Mouse (Mus musculus): ENCODE results near the gene Rtn1.

The Rtn1 gene

DNA sequence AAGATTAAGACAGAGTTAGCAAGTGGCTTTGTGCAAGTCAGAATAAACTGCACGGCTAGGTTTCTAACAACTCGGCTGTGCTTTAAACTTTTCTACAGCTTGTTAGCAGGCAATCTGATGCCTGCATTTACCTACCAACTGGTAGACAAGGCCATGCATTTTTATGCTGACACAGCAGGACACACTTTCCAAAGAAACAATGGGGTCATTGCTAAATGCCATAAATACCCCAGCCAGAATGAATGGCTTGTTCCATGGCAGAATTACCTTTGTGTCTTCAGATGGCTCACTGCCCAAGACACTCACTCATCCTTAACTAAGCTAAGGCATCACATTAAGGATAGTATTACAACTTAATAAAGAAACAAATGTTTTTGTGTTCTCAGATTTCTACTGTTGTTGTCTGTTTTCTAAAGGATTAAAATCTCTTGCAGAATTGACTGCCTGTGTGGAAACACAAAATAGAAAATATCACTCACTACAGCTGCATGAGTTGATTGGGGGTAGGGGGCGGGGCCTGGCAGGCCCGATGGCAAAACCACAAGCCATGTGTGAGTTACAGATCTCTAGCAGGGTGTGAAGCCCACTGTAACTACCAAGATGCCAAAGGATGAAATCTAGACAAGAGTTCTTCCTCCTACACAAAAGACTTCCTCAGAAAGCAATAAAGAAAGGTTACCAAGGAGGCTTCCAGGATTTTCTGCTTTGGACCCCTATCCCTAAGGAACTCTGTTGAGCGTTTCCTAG lies 129.6 kb downstream of the Rtn1 start:
- no peak for DNase-seq (ENCODE audit: low spot score in 2 of 2)

GRCm38 (mm10) chr12:72273721-72274414 lies 135.0 kb downstream of the Rtn1 start:
- no peak for DNase-seq (ENCODE audit: low spot score in 2 of 2)

- no peak for DNase-seq (ENCODE audit: low spot score in 2 of 2)
Observed at GRCm38 (mm10) chr12:72267614-72268013, 141.2 kb downstream of the Rtn1 start.

DNA sequence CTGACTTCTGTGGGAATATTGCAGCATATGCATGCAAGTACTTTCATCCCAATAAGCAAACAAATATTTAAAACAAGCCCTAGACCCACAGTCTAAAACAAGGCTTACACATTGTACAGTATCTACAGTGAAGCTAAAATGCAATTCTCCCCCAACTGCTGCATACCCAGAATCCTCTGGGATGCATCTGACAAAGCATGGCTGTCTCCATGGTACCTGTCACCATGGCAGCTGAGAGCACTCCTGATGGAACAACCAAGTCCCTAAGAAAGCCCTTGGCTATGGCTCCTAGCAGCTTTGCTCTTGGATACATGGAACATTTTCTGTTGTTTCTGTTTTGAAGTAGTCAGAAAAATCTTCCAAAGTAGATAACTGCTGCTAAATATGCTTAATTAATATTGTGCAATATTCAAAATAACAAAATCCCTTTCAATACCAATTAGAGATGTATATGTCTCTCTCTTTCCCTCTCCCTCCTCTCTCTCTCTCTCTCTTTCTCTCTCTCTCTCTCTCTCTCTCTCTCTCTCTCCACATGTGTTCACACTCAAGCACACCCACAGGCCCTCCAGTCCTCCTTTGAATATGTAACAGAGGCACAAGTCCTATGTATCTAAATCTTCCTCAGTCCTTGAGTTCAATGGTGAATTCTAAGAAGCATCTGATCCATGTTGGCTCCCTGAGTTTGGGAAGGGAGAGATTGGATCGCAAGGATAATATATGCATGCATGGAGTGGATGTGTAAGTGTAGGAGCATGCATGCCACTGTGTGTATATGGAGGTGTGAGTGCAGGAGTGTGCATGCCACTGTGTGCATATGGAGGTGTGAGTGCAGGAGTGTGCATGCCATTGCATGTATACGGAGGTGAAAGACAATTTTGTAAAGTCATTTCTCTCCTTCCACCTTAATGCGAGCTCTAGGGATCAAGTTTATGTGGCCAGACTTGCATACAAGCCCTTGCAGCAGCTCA lies 143.3 kb downstream of the Rtn1 start:
- no peak for DNase-seq (ENCODE audit: low spot score in 2 of 2)

DNA sequence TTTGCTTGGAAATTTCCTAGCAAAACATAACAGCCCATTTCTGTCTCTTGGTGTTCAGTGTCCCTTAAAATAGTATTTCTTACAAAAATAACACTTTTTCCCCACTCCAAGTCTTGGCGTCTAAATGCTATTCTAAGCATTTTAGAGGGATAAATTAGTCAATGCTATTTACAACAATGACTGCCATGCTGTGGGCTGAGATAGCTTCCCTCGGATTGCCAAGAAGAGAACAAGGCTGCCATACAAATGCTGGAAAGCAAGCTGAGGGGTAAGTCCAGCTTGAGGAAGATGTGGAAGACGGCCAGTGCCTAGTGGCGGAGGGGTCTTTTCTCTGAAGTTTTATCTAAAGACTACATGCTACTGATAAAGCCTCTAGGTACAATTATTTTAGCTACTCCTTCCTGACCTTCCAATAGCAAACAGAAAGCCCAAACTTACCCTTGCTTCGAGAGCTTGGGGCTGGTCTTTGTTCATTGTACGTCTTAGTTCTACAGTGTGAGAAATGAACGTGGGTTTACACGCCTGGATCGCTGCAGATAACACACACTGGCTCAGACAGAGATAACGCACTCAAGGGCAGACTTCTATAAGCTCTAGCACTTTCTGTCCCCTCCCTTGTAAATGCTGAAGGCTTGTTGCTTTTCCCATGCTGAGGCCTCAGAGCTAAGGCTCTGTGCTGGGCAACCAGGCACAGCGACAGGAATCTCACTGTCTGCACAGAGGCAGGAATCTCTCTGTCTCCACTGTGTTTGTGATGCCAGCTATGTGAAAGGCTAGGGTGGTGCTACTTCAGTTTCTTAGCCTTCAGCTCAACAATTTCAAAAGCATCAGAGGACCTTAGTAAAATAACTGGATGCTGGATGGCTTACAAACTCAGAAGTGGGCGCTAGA lies 145.4 kb downstream of the Rtn1 start:
- DNase-seq (ENCODE audit: low spot score in 2 of 2) = no peak

DNA sequence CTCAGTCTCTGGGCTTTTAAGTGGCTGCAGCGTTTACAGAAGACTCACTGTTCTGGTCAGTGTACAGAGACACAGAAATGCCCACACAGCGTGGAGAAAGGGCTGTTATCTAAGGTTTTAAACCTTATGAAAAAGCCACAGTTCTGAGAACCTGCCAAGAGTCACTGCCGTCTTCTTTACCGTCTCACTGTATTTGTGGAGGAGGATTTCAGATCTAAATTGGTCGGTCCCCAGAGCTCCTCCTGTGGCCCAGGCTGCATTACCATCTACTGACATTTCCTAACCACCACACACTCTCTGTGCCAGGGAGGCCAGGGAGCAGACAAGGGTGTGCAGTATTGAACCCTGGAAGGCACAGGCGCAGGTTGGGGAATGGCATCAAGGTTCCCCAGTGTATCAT lies 151.9 kb downstream of the Rtn1 start:
- DNase-seq (ENCODE audit: low spot score in 2 of 2) = no peak

GRCm38 (mm10) chr12:72253040-72253439 lies 155.8 kb downstream of the Rtn1 start:
- no peak for DNase-seq (ENCODE audit: low spot score in 2 of 2)

- DNase-seq (ENCODE audit: low spot score in 2 of 2) = no peak
Observed at GRCm38 (mm10) chr12:72251890-72252445, 156.9 kb downstream of the Rtn1 start.

GRCm38 (mm10) chr12:72244951-72245350 lies 163.9 kb downstream of the Rtn1 start:
- DNase-seq (ENCODE audit: low spot score in 2 of 2) = no peak

GRCm38 (mm10) chr12:72242807-72243206 lies 166.0 kb downstream of the Rtn1 start:
- no peak for DNase-seq (ENCODE audit: low spot score in 2 of 2)

DNA sequence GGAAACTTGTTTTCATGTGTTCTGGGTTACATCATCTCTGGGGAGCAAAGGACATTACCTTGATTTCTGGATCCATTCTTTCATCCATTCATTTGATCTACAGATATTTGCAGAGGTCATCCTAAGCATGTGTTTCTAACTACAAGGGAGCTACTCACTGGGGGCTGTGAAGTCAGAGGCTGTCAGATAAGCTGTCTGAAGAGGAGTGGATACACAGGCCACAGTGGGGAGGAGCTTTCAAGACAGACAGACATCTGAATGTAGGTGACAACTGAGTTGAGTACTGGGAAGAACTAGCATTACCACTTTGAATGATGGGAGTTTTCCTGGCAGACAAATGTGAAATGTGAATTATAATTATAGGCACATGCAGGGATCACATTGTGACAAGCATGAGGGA lies 168.3 kb downstream of the Rtn1 start:
- no peak for DNase-seq (ENCODE audit: low spot score in 2 of 2)

DNA sequence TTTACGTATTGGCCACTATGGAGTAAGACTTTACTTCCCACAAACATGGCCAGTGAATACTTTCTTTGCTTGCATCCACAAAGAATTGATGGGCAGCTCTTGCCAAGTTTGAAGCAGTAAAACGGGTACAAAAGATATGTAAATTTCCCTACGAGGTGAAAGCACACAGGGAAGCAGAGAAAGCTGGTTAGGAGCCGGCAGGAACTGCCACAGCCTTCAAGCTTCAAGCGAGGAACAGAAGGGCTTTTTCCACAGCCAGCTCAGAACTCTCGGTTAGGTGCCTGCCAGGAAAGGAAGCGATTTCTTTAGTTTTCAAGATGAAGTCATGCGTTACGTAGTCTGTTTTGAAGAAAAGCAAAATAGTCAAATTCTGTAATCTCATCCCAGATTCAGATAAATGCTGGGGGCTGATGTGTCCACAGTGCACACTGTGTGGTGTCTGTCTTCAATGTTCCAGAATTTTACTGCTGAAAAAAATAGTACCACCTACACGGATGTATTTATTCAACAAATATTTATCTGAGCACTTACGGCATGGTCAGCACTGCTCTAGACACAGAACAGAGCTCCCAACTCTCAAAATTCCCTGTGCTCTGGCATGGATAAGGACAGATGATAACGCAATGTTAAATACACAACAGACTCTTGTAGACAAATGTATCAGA lies 169.5 kb downstream of the Rtn1 start:
- no peak for DNase-seq (ENCODE audit: low spot score in 2 of 2)

GRCm38 (mm10) chr12:72237251-72237650 lies 171.6 kb downstream of the Rtn1 start:
- no peak for DNase-seq (ENCODE audit: low spot score in 2 of 2)

DNA sequence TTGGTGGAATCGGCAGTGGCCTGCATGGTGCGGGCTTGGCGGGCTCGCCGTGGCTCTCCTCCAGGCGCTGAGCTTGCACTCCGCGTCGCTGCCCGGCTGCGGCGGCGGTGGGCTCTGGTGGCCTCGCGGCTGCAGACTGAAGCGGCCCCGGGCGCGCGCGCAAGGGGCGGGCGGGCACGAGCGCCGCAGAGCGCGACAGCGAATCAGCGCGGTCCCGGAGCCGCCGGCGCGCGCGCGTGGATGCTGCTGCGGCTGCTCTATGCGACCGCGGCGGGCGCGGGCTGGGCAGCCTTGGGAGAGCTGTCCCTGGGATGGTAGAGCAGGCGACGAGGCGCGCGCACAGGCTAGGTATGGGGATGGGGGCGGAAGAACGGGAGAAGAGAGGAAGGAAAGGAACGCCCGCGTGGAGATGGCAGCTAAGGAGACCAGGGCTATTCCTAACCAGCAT lies 172.3 kb downstream of the Rtn1 start:
- DNase-seq (ENCODE audit: low spot score in 2 of 2) = no peak

DNA sequence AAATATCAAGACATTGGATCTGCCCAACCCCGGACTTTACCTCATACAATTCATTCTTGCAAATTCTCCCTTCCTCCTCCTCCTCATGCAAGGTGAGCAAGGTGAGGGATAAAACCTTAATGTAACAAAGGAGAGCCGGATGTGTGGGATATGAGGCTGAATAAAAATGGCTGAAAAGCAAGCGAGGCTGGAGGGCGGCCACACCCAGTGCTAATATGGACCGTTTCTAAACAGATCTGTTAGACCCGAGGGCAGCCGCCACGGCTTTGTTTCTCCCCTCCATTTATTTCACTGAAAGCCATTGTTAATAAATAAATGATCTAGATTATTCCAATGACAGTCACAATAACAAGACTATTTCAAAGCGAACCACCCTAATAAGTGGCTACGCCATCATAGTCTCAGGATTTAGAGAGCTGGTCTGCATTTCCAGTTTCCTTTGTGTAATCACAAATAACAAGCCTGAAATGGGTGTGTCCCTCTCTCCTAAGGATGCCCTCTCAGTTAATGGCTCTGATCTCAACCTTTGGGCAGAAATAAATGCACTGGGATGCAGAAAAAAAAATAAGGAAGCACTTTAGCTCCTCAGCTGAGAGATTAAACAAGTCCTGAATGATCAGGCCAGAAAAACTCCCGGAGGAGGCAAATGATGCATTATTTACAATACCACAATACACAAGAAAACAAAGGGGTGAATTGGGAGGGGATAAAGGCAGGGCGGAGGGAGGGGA lies 173.1 kb downstream of the Rtn1 start:
- no peak for DNase-seq (ENCODE audit: low spot score in 2 of 2)

- DNase-seq (ENCODE audit: low spot score in 2 of 2) = no peak
Observed at GRCm38 (mm10) chr12:72234966-72235365, 173.9 kb downstream of the Rtn1 start.

- no peak for DNase-seq (ENCODE audit: low spot score in 2 of 2)
Observed at GRCm38 (mm10) chr12:72234151-72234550, 174.7 kb downstream of the Rtn1 start.

DNA sequence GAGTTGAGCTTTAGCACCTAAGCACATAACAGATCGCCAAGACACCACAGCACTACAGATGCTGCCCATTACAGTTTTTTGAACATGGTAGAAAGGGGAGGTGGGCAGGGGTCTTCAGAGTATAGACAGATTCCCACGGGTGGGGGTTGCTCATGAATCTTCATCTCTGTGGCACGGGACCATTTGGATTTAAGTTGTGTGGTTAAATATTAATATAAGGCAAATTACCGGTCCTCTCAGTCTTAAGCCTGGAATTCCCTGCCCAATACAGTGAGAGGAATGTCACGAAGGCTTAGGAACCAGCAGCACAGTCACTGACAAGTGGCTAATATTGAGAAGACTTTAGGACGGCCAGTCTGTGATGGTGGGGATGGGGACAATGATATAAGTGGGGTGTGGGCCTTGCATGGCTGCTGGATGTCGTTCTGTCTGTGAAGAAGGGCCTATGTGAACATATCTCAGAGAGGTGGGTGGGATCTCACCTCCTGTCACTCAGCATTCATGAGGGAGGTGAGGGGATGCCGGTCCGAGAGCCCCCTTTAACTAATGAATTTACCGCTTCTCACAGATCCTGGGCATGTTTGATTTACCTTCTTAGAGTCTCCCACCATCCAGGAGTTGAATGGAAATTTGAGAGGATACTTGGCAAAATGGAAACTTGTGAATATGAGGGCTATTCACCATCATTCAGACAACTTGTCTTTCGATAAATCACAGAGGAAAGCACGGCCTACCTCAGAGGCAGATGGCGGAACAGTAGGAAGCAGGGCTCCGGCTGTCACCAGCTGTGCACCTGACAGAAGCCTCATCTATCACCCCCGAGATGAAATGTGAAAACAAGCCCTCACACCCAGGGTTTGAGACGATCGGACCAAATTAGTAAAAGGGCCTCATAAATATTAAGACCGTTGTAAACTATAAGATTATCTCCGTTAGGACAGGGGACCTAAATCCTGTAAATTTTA lies 175.7 kb downstream of the Rtn1 start:
- DNase-seq (ENCODE audit: low spot score in 2 of 2) = no peak

All from spleen, postnatal 36 days (tissue).